21 mouse cellular contexts compared by ENCODE assay signal in the genomic region with DNA sequence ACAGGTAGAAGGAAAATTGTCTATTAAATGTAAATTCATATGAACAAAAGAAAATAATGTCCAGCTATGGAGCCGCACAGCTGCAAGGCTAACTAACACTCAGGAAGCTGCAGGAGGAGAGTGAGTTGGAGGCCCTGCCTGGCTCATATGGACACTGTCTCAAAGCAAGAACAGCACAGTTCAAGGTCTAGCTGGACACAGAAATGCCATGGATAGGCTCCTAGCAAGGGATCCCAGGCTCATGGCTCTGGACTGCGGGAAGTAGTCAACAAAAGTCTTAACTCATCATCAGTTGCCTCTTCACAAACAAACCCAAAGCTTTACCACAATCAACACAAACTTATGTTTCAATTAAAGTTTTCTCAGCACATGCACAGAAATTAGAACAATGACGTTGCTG.
"Had no signal": no experiment of that assay in that cellular context is flagged by ENCODE, and none has a peak within 500 bp of the region (broad histone marks: within the 10 kb centered on the region; RNA-seq: fewer than 3 reads in every experiment).

No protein-coding gene starts in this region.

- H3K27ac ChIP-seq: gastrocnemius, adult 2 months; heart, adult 2 months; heart, embryonic 13.5 days; heart, embryonic 15.5 days; hindbrain, embryonic 10.5 days; hindbrain, embryonic 12.5 days; hindbrain, embryonic 14.5 days; kidney, embryonic 15.5 days; layer of hippocampus, adult 2 months; left cerebral cortex, adult 2 months; limb, embryonic 12.5 days; liver, embryonic 13.5 days; liver, embryonic 15.5 days had no signal

- H3K27me3 ChIP-seq: heart, embryonic 13.5 days; heart, embryonic 15.5 days; hindbrain, embryonic 12.5 days; kidney, embryonic 15.5 days; limb, embryonic 12.5 days; liver, embryonic 13.5 days; liver, embryonic 15.5 days had no signal

- DNase-seq: gastrocnemius, adult 2 months; gastrocnemius, postnatal 10 days; gastrocnemius, postnatal 25 days; heart, adult 2 months; heart, postnatal 14 days; heart, postnatal 4 days; kidney, postnatal 14 days; kidney, postnatal 4 days; liver; liver, embryonic 13.5 days; liver, postnatal 0 days had no signal

- H3K4me3 ChIP-seq: gastrocnemius, adult 2 months; heart, adult 2 months; heart, embryonic 13.5 days; heart, embryonic 15.5 days; hindbrain, embryonic 10.5 days; hindbrain, embryonic 12.5 days; kidney, embryonic 15.5 days; layer of hippocampus, adult 2 months; left cerebral cortex, adult 2 months; limb, embryonic 12.5 days; liver, embryonic 13.5 days; liver, embryonic 15.5 days had no signal

- H3K36me3 ChIP-seq: heart, embryonic 15.5 days; hindbrain, embryonic 12.5 days; kidney, embryonic 15.5 days; liver, embryonic 13.5 days had no signal
